Mouse (Mus musculus) cerebellum, adult 11 months (tissue): ENCODE measurements around the gene Ctnnbl1.

Source experiments
- DNase-seq: peaks from one replicate; pipeline ENCODE4 v3.0.0; 2022

Ctnnbl1 gene

GRCm38 (mm10) chr2:157881939-157882338 lies 144.7 kb downstream of the Ctnnbl1 start:
- DNase-seq: no peak

DNA sequence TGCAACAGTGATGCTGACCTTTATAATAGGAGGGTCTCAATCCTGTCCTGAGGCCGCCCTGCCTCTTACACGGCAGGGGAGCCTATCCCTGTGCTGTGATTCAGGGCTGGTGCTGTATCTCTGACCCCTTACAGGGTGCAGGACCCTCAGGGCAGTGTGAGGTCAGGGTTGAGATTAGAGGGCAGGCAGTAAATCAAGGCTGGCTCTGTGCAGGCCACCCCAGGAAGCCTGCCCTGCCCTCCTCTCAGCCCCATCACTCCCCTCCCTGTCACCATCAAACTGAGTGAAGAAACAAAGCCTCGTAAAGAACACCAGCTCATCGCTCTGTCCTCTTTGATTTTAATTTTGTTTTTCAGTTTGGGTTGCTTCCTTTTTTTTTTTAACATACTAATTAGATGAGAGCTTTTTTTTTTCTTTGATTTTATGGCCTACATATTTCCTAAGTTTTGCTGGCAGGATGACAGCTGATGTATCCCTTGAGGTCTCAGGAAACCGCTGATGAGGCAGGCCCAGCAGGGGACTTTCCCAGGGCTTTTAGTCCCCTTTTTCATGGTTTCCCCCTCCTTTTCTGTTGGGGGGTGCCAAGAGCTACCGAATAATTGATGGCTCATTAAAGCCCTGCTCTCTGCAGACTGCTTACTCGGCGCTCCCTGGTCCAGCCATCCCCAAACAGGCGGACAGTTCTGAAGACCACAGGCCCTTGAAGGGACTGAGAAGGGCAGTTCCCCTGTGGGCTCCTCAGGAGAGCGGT lies 150.2 kb downstream of the Ctnnbl1 start:
- DNase-seq: no peak

GRCm38 (mm10) chr2:157891166-157891565 lies 154.0 kb downstream of the Ctnnbl1 start:
- no peak for DNase-seq

DNA sequence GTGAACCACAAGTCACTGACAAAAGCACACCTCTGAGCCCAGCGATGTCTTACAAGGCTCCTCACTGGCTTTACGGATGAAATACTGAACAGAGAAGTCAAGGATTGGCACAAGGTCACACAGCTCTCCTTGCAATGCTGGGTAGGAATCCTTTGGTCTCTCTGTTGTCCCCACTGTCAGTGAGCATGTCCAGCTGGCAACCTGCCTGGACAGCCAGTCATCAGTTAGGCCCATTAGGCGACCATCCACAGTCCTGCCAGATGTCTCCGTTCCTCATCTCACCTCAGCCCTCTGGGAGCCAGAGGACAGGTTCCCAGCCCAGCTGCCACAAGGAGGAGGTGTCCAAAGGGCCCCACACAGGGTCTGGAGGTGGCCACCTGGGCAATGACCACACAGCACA lies 159.9 kb downstream of the Ctnnbl1 start:
- no peak for DNase-seq

GRCm38 (mm10) chr2:157913204-157913636 lies 176.0 kb downstream of the Ctnnbl1 start:
- peak; percentile 10 for DNase-seq

DNA sequence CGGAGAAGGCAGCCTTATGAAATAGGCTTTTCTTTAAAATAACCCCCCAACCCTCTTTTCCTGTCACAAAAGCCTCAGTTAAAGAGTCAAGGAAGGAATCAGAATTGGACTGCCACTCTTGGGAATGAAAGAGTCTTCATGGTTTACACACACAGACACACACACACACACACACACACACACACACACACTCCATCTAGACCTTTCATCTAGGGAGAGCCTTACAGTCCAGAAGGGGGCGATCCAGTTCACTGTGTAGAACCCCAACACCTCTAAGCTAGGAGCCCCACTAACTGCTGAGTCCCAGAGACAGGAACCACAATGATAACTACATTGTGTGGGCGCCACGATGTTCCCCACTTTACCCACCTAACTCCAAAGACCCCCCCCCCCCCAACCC lies 176.5 kb downstream of the Ctnnbl1 start:
- DNase-seq: peak; percentile 26

GRCm38 (mm10) chr2:157914105-157914764 lies 177.0 kb downstream of the Ctnnbl1 start, which contains the start of gene Vstm2l:
Vstm2l (plus strand) TSS chr2:157914653.
- DNase-seq: peak; percentile 29

- no peak for DNase-seq
Measured at GRCm38 (mm10) chr2:157914889-157915517, 177.8 kb downstream of the Ctnnbl1 start.

GRCm38 (mm10) chr2:157918529-157918928 lies 181.3 kb downstream of the Ctnnbl1 start:
- no peak for DNase-seq

DNA sequence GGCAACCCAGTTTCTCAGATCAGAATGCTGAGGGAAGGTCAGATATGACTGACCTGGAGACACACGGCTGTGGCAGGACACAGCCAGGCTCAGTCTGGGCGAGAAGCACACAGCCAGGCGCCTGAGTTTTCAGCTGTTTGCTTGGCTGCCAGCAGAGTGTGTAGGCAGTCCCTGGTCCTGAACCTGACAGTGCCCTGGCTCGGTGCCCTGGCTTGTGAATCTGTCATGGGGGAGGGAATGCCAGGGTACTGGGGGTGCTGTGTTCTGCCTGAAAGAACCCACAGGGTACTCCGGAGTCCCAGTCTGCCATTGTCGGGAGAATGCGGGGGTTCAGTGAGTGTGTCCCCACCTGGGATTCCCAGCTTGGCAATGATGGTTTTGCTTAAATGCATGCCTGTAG lies 184.3 kb downstream of the Ctnnbl1 start:
- DNase-seq: no peak

GRCm38 (mm10) chr2:157923406-157923805 lies 186.2 kb downstream of the Ctnnbl1 start:
- DNase-seq: no peak

- DNase-seq: no peak
Measured at GRCm38 (mm10) chr2:157924504-157924903, 187.3 kb downstream of the Ctnnbl1 start.

- no peak for DNase-seq
Measured at GRCm38 (mm10) chr2:157926502-157926901, 189.3 kb downstream of the Ctnnbl1 start.

DNA sequence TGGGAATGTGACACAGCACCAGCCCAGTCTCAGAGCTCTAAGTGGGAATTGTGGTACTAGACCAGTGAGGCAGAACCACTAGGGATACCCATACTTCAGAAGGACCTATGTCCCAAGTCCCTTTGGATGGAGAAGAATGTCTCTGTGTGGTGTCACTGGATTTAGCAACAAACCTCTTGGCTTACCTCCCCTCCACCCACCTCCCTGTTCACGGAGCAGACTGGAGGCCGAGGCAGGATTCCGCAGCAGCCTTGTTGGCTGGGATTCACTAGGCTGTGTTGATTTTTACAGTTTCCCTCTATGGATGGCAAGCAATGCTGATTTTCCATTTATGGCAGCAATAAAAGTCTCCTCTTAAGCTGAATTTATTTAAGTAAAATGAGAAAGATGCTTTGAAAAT lies 189.7 kb downstream of the Ctnnbl1 start:
- no peak for DNase-seq

DNA sequence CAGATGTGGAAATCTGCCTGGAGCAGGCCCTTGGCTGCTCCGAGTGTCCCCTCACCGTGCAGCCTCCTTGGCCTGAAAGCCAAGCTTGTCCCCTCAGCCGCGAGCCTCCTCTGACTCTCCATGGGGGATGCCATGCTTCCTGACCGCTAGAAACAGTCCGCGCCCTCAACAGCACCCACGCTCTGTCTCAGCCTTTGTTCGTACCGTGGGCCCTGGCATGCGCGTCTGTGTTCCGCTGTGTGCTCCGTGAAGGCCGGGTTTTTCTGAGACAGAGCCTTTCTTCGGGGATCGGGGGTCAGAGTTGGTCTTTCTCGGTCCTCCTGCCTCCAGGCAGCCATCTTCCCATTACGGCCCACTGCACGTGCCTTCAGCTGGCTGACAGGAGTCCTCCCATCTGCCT lies 190.2 kb downstream of the Ctnnbl1 start:
- no peak for DNase-seq

DNA sequence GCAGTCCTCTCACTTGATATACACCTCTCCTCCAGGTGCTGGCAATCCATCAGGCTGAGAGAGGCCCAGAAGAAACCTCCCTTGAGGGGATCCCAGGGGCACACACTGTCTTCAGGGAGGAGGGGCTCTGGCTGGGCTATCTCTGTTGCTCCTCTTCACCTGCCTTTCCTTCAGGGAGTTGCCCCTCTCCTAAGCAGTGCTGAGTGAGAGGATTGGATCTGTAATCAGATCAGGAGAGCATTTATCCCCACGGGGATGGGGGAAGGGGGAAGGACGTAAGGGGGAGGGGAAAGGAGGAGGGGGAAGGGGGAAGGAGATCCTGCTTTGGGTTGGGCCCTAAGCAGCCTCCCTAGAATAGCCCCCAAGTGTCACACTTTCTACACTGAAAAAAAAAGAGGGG lies 190.6 kb downstream of the Ctnnbl1 start:
- DNase-seq: no peak

- DNase-seq: no peak
Measured at GRCm38 (mm10) chr2:157932655-157933054, 195.5 kb downstream of the Ctnnbl1 start.

GRCm38 (mm10) chr2:157935444-157936171 lies 198.4 kb downstream of the Ctnnbl1 start:
- no peak for DNase-seq

- no peak for DNase-seq
Measured at GRCm38 (mm10) chr2:157936676-157937075, 199.5 kb downstream of the Ctnnbl1 start.

DNA sequence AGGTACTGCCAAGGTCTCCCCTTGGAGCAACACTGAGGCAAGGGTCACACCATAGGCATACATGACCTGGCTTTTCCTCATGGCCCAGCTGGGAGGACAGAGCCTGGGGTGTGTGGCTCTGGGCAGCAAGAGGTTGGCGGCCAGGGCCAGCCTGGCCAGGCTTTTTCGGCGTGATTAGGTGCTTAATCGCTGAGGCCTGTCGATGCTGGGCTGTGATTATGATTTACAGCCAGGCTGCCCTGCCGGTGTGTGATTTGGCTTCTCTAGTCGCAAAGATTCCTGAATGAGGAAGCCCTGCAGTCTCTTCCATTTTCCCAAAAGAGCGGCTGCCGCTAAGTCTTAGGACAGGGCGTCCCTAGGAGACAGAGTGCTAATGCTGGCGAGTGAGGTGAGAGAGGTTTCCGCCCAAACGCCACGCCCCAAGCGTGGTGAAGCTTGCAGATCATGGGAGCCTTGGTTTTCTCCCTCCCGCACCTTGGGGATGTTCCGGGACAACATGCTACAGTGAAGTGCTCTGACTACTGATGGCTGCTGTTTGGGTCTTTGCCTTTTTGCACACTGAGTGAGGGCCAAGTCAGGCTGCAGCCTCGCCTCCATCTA lies 203.5 kb downstream of the Ctnnbl1 start:
- DNase-seq: no peak
